Mouse (Mus musculus) natural killer cell, adult 2 months (primary cell): ENCODE results near the gene Ugt1a6b.

Experiments used
- DNase-seq, 2 experiments: peaks; one replicate each; pipeline ENCODE4 v3.0.0; 2022; ENCODE audit warnings: low spot score in 2 of 2

Gene Ugt1a6b

GRCm38 (mm10) chr1:88199996-88200395, 96.9 kb downstream of the Ugt1a6b start:
- DNase-seq, result no peak

GRCm38 (mm10) chr1:88200456-88200855, 97.4 kb downstream of the Ugt1a6b start, which contains the start of gene Ugt1a2:
TSS of gene Ugt1a2 (plus strand) at chr1:88200601.
- no peak for DNase-seq

GRCm38 (mm10) chr1:88205294-88205922, 102.4 kb downstream of the Ugt1a6b start, which contains the start of gene Dnajb3:
TSS of gene Dnajb3 (minus strand) at chr1:88205782.
- DNase-seq, result peak; percentile 54 to 63

- no peak for DNase-seq
Observed at GRCm38 (mm10) chr1:88206843-88207479, 103.9 kb downstream of the Ugt1a6b start.

GRCm38 (mm10) chr1:88211812-88212211, 108.8 kb downstream of the Ugt1a6b start, which contains the start of gene Ugt1a1:
TSS of gene Ugt1a1 (plus strand) at chr1:88211959.
- DNase-seq, result no peak

GRCm38 (mm10) chr1:88212341-88213045, 109.4 kb downstream of the Ugt1a6b start:
- no peak for DNase-seq

- DNase-seq, result no peak
Observed at GRCm38 (mm10) chr1:88213061-88213460, 110.0 kb downstream of the Ugt1a6b start.

- DNase-seq, result no peak
Observed at GRCm38 (mm10) chr1:88213766-88214461, 110.9 kb downstream of the Ugt1a6b start.

- DNase-seq, result no peak
Observed at GRCm38 (mm10) chr1:88214462-88214952, 111.5 kb downstream of the Ugt1a6b start.

GRCm38 (mm10) chr1:88215466-88216380, 112.7 kb downstream of the Ugt1a6b start:
- no peak for DNase-seq

- no peak for DNase-seq
Observed at GRCm38 (mm10) chr1:88216551-88216950, 113.5 kb downstream of the Ugt1a6b start.

GRCm38 (mm10) chr1:88217144-88217543, 114.1 kb downstream of the Ugt1a6b start:
- no peak for DNase-seq

- DNase-seq, result no peak
Observed at GRCm38 (mm10) chr1:88217576-88217975, 114.5 kb downstream of the Ugt1a6b start.

- no peak for DNase-seq
Observed at GRCm38 (mm10) chr1:88218051-88218450, 115.0 kb downstream of the Ugt1a6b start.

GRCm38 (mm10) chr1:88218591-88218990, 115.5 kb downstream of the Ugt1a6b start:
- DNase-seq, result no peak

GRCm38 (mm10) chr1:88219054-88219453, 116.0 kb downstream of the Ugt1a6b start:
- DNase-seq, result no peak

GRCm38 (mm10) chr1:88220336-88220735, 117.3 kb downstream of the Ugt1a6b start:
- DNase-seq, result no peak

- no peak for DNase-seq
Observed at GRCm38 (mm10) chr1:88222216-88222615, 119.2 kb downstream of the Ugt1a6b start.

GRCm38 (mm10) chr1:88223011-88223515, 120.0 kb downstream of the Ugt1a6b start:
- peak in 1 of 2 experiments; percentile 2 for DNase-seq

- peak in 1 of 2 experiments; percentile 2 for DNase-seq
Observed at GRCm38 (mm10) chr1:88223591-88223990, 120.5 kb downstream of the Ugt1a6b start.
